Mouse (Mus musculus) c-Kit-negative CD71-positive TER-119-positive erythroid progenitor cells, embryonic 14.5 days (primary cell): ENCODE results near the gene Evx1.
"Not testable (repeated sequence)": the region's sequence is repeated elsewhere in the genome, so short reads cannot be mapped to it uniquely, and the experiment has no call there.

Experiments used
- DNase-seq: peaks from one replicate; pipeline ENCODE4 v3.0.0-alpha.2; 2013; ENCODE audit warnings: low read depth, low spot score

Gene Evx1

GRCm38 (mm10) chr6:52320966-52321825, 7.9 kb downstream of the Evx1 start:
- DNase-seq, result no peak

- DNase-seq, result no peak
These were observed 8.6 kb downstream of the Evx1 start for GRCm38 (mm10) chr6:52321826-52322315.

DNA sequence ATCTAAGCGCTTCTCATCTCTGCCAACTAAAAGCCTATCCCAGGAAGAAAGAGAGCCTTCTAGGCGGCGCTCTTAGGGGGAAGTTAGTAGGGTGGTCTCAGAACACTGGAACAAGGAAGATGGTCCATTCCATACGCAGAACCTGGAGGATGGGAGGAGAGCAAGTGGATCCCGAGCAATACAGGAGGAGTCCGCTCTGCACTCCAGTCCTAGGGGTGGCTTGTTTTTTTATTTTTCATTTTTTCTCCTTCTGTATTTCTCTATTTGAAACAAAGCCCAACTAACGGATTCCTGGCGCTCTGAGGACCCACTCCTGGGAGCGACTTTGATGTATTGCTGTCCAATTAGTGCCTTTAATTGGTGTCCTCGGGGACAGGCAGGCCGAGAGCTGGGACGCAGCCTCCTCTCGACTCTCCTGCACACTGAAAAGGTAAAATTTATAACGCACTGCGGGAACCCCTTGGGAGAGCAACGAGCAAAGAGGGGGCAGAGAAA, 9.5 kb downstream of the Evx1 start:
- no peak for DNase-seq

- no peak for DNase-seq
These were observed 10.0 kb downstream of the Evx1 start for GRCm38 (mm10) chr6:52323292-52323691.

DNA sequence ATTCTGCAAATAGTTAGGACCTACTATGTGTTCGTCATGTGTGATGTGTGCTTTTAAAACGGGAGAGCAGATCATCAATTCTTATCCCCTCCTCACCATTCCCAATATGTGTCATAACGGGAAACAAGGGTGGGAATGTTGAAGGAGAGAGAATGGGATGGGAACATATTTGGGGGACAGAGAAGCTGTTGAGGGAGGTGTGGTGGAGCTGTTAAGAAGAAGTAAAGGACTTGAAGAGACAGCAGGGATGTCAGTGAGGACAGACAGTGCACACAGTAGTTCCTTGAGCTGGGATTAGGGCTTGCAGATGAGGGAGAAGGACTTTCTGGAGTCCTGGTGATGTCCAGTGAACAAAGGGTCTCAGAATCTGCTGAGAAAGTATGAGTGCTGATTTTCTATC, 10.8 kb downstream of the Evx1 start:
- DNase-seq, result no peak

GRCm38 (mm10) chr6:52346816-52347215, 33.5 kb downstream of the Evx1 start:
- DNase-seq, result not testable (repeated sequence)

DNA sequence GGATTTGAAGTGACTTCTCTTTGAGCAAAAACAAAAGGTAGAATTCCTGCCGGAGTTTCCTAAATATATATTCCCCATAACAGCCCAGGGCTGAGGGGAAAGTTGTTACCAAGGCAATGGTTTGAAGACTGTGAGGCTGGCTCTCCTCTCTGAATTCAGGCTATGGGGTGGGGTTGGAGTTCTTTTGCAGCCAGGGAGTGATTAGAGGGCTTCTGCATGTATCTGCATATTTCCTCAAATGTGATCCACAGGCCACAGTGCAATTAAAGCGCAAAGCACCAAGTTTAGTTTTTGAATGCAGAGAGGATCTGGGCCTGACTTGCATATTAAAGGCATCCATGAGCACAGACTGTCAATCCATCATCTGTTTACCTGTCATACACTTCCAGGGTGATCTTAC, 52.7 kb downstream of the Evx1 start:
- no peak for DNase-seq

GRCm38 (mm10) chr6:52366533-52366932, 53.2 kb downstream of the Evx1 start:
- DNase-seq, result no peak

- no peak for DNase-seq
These were observed 53.8 kb downstream of the Evx1 start for GRCm38 (mm10) chr6:52367067-52367466.
